Mouse (Mus musculus): ENCODE data around the gene Rap1b. TPM values are rescaled to one million over a fixed set of nuclear protein-coding genes. Genes with fewer than 3 reads are reported as not detected.

Rap1b gene
- polyA plus RNA-seq, 1 experiment from 2014 or later: 87.0 TPM

DNA sequence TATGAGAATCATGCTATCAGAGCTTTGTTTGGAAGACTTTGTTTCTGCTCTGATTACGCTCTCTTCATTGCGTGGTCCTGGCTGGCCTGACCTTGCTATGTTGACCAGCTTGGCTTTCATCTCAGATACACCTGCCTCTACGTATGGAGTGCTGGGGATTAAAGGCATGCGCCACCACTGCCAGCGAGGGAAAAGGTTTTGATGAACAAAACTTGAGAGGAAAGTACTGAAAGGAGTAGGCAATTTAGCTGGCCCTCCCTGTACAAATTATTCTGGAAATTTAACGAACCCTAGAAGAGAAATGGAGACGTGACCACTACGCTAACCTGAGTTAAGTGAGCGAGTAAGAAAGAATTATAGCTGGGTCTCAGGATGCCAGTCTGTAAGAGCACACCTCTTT is 961 bp upstream of the Rap1b start:
- no peak overlapping the region for H3K4me3 ChIP-seq (ENCODE audit: low read depth, low read length)
- peak overlapping the region; percentile 99; the same call in 1 of the 2 replicates for H3K4me2 ChIP-seq (ENCODE audit: low read depth, low read length)
- 0 out of 2 replicates have a peak, but pooled peaks cover 2% of the 10 kb centered on the region for H3K27me3 ChIP-seq (ENCODE audit: control insufficient read depth, insufficient read depth, low read depth, low read length)
- no peak overlapping the region for H3K27ac ChIP-seq (ENCODE audit: low read length)
- 66% methylated on average over 9 of the region's 9 CpGs for WGBS (ENCODE audit: insufficient replicate concordance)
- no peak overlapping the region; the same call in 1 of the 2 replicates for H3K9ac ChIP-seq (ENCODE audit: low read depth, low read length)
- no peaks in the 10 kb centered on the region for H3K9me3 ChIP-seq (replicated peaks; ENCODE audit: control insufficient read depth, low read length)
- no peak for ATAC-seq (ENCODE audit: low read depth)
- no peaks in the 10 kb centered on the region for H3K36me3 ChIP-seq (ENCODE audit: control insufficient read depth, insufficient read depth)
- H3K4me1 ChIP-seq (ENCODE audit: control insufficient read depth, low read depth, low read length): peaks cover 15% of the 10 kb centered on the region

DNA sequence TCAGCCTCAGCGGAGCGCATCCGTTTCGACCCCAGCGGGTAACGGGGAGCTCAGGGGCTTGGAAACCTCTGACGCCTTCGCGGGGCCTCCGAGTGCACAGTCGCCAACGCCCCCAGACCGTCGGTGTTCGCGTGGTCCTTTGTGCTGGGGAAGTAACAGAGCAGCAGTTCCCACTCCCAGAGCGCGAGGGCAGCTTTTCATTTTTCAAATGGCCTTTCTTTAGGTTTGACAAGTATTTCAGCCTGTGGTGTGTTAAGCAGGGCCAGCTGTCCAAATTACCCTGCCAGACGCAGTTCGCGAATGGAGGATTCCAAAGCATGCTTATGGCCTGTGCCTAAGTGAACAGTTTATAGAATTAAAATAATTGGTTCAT is 411 bp upstream of the Rap1b start:
- peak; percentile 22 for ATAC-seq (ENCODE audit: low read depth)

DNA sequence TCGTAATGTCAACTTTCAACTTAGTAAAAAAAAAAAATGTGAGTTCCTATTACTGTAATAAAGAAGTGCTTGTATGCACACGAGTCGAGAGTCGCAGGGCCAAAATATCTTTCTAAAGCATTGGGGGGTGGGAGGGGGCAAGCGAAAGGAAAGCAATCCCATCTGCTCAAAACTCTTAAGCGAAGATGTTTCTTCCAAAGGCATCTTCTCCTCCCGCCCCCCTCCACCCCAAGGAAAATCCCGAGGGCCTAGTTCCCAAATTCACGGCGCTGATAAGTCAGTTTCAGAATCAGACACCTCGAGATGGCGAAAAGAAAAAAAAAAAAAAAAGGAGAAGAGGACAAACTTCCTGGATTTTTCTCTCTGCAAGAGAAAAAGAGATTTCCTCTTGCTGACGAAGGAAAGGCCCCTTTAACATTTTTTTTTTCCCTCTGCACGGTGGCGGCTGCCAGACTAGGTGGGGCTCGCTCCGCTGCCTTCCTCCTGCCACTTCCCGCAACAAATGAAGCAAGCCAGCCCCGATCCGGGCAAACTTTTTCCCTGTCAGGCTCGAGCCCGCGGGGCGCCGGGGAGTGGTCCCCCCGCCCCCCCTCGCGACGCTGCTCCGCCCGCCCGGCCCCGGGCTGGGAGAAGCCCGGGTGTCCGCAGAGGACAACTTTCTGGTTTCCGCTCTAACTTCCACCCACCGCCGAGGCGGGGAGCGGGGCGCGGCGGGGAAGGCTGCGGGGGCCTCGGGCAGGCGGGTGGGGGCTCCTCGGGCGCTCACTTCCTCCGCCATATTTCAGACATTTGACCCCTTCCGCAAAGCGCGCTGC is 846 bp downstream of the Rap1b start:
- H3K4me1 ChIP-seq (ENCODE audit: control insufficient read depth, low read depth, low read length): peaks cover 21% of the 10 kb centered on the region
- ATAC-seq (ENCODE audit: low read depth): peak; percentile 33
- H3K27me3 ChIP-seq (ENCODE audit: control insufficient read depth, insufficient read depth, low read depth, low read length): 0 out of 2 replicates have a peak, but pooled peaks cover 2% of the 10 kb centered on the region
- peak overlapping the region; percentile 97 for H3K9ac ChIP-seq (ENCODE audit: low read depth, low read length)
- H3K36me3 ChIP-seq (ENCODE audit: control insufficient read depth, insufficient read depth): no peaks in the 10 kb centered on the region
- H3K4me2 ChIP-seq (ENCODE audit: low read depth, low read length): peak overlapping the region; percentile 99
- H3K27ac ChIP-seq (ENCODE audit: low read length): peak overlapping the region; percentile 92
- no peaks in the 10 kb centered on the region for H3K9me3 ChIP-seq (replicated peaks; ENCODE audit: control insufficient read depth, low read length)
- WGBS (ENCODE audit: insufficient replicate concordance): under 1% methylated on average over 36 of the region's 52 CpGs
- peak overlapping the region; percentile 95 for H3K4me3 ChIP-seq (ENCODE audit: low read depth, low read length)

More for the DNA sequence above, 411 bp upstream of the Rap1b start:
- peak overlapping the region; percentile 95 for H3K4me3 ChIP-seq (ENCODE audit: low read depth, low read length)
- peak overlapping the region; percentile 79 for H3K27ac ChIP-seq (ENCODE audit: low read length)
- H3K4me1 ChIP-seq (ENCODE audit: control insufficient read depth, low read depth, low read length): peaks cover 15% of the 10 kb centered on the region
- H3K9ac ChIP-seq (ENCODE audit: low read depth, low read length): peak overlapping the region; percentile 79
- 0 out of 2 replicates have a peak, but pooled peaks cover 2% of the 10 kb centered on the region for H3K27me3 ChIP-seq (ENCODE audit: control insufficient read depth, insufficient read depth, low read depth, low read length)
- no peaks in the 10 kb centered on the region for H3K9me3 ChIP-seq (replicated peaks; ENCODE audit: control insufficient read depth, low read length)
- H3K36me3 ChIP-seq (ENCODE audit: control insufficient read depth, insufficient read depth): no peaks in the 10 kb centered on the region
- under 1% methylated on average over 21 of the region's 21 CpGs for WGBS (ENCODE audit: insufficient replicate concordance)
- H3K4me2 ChIP-seq (ENCODE audit: low read depth, low read length): peak overlapping the region; percentile 99

DNA sequence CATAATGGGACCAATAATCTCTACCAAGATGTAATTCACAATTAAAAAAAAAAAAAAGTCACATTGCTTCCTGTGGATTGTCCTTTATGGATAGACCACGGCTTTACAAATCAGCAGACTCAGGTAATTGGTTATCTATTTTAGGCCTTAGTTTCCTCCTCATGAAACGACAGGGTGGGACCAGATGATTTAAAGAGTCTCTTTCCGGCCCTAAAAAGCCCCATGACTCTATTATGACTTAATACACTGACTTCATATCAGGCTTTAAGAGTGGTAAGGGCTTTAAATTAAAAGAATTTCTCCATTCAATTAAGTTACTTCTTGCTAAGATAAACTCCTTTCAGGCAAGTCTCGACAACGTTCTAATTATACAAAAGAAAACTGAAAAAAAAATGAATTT is 1.6 kb downstream of the Rap1b start:
- WGBS (ENCODE audit: insufficient replicate concordance): 10% methylated on average over 5 of the region's 5 CpGs
- peak overlapping the region; percentile 39; the same call in 1 of the 2 replicates for H3K9ac ChIP-seq (ENCODE audit: low read depth, low read length)
- H3K27ac ChIP-seq (ENCODE audit: low read length): no peak overlapping the region

DNA sequence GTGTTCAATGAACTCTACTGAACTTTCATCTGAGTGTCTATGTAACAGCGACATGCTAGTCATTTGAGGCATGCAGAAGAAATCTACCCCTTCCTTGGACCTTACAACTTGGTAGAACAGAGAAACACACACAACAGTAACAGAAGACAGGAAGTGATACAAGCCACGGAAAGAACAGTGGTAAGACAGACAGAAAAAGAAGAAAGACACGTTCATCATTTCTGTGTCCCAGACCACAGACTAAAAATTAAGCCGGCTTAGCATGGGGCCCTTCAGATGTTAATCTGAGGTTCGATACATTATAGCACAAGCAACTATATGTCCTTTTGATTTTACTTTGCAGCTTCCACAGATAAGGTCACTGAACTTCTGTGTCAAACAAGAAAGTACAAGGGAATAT is 2.1 kb downstream of the Rap1b start:
- H3K36me3 ChIP-seq (ENCODE audit: control insufficient read depth, insufficient read depth): no peaks in the 10 kb centered on the region
- peak overlapping the region; percentile 95 for H3K4me3 ChIP-seq (ENCODE audit: low read depth, low read length)
- 0 out of 2 replicates have a peak, but pooled peaks cover 2% of the 10 kb centered on the region for H3K27me3 ChIP-seq (ENCODE audit: control insufficient read depth, insufficient read depth, low read depth, low read length)
- H3K4me2 ChIP-seq (ENCODE audit: low read depth, low read length): peak overlapping the region; percentile 99
- no peak for ATAC-seq (ENCODE audit: low read depth)
- H3K27ac ChIP-seq (ENCODE audit: low read length): peak overlapping the region; percentile 44; the same call in 1 of the 2 replicates
- H3K4me1 ChIP-seq (ENCODE audit: control insufficient read depth, low read depth, low read length): peaks cover 25% of the 10 kb centered on the region
- H3K9ac ChIP-seq (ENCODE audit: low read depth, low read length): 0 out of 2 replicates have a peak overlapping the region, but pooled peaks have one; percentile 9
- H3K9me3 ChIP-seq (replicated peaks; ENCODE audit: control insufficient read depth, low read length): no peaks in the 10 kb centered on the region
- 12% methylated on average over 5 of the region's 5 CpGs for WGBS (ENCODE audit: insufficient replicate concordance)

More for the DNA sequence above, 1.6 kb downstream of the Rap1b start:
- ATAC-seq (ENCODE audit: low read depth): no peak
- Histone ChIP-seq H3K36me3 (ENCODE audit: control insufficient read depth, insufficient read depth) (no peaks in the 10 kb centered on the region), H3K4me2 (ENCODE audit: low read depth, low read length) (peak overlapping the region; percentile 99), H3K27me3 (ENCODE audit: control insufficient read depth, insufficient read depth, low read depth, low read length) (0 out of 2 replicates have a peak, but pooled peaks cover 2% of the 10 kb centered on the region), H3K9me3 (replicated peaks; ENCODE audit: control insufficient read depth, low read length) (no peaks in the 10 kb centered on the region), H3K4me1 (ENCODE audit: control insufficient read depth, low read depth, low read length) (peaks cover 25% of the 10 kb centered on the region), H3K4me3 (ENCODE audit: low read depth, low read length) (peak overlapping the region; percentile 95)

DNA sequence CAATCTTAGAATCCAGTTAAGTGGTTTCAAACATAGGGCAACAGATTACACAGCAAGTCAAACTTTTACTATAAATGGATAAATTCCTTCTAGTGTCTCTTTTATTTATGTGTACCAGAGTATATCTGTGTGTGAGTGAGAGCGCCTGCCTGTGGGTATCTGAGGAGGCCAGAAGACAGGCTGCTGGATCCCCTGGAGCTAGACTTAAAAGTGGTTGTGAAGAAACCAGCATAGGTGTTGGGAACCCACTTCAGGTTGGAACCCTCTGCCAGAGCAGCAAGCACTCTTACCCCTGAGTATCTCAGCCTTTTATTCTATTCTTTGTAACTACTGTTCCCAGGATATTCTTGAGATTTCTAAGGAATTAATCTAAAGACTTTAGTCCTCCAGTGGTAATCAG is 4.1 kb downstream of the Rap1b start:
- H3K9ac ChIP-seq (ENCODE audit: low read depth, low read length): no peak overlapping the region
- H3K4me1 ChIP-seq (ENCODE audit: control insufficient read depth, low read depth, low read length): peaks cover 26% of the 10 kb centered on the region
- H3K36me3 ChIP-seq (ENCODE audit: control insufficient read depth, insufficient read depth): no peaks in the 10 kb centered on the region
- no peak overlapping the region for H3K27ac ChIP-seq (ENCODE audit: low read length)
- no peak for ATAC-seq (ENCODE audit: low read depth)
- H3K4me3 ChIP-seq (ENCODE audit: low read depth, low read length): no peak overlapping the region
- WGBS (ENCODE audit: insufficient replicate concordance): 45% methylated on average over 1 of the region's 1 CpGs
- H3K27me3 ChIP-seq (ENCODE audit: control insufficient read depth, insufficient read depth, low read depth, low read length): no peaks in the 10 kb centered on the region
- no peaks in the 10 kb centered on the region for H3K9me3 ChIP-seq (replicated peaks; ENCODE audit: control insufficient read depth, low read length)
- no peak overlapping the region for H3K4me2 ChIP-seq (ENCODE audit: low read depth, low read length)

DNA sequence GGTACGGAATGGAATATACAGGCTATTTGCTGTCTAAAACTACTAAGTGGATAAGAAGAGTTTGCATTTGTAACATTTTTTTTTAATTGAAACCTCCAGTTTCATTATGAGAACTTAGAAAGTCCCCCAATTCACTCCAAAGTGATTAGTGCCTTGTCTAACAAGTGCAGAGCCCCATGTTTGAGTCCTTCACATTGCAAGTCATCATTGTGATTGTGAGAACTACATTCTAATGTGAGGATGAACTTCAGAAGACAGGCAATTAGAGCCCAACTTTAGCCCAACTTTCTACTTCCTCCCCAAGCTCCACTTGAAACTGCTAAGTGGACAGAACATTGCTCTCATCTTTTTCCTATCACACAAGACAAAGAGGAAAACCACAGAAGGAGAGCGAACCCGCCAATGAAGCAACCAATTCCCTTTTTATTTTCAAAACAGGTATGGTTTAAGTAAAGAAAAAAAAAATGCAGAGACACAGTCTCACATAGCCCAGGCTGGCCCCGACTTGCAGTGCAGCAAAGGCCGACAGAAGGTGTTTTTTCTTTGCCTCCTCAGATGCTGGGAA is 5.3 kb downstream of the Rap1b start:
- no peaks in the 10 kb centered on the region for H3K27me3 ChIP-seq (ENCODE audit: control insufficient read depth, insufficient read depth, low read depth, low read length)
- H3K4me3 ChIP-seq (ENCODE audit: low read depth, low read length): no peak overlapping the region
- H3K9me3 ChIP-seq (replicated peaks; ENCODE audit: control insufficient read depth, low read length): no peaks in the 10 kb centered on the region
- no peak overlapping the region for H3K27ac ChIP-seq (ENCODE audit: low read length)
- no peaks in the 10 kb centered on the region for H3K36me3 ChIP-seq (ENCODE audit: control insufficient read depth, insufficient read depth)
- 40% methylated on average over 5 of the region's 5 CpGs for WGBS (ENCODE audit: insufficient replicate concordance)
- H3K9ac ChIP-seq (ENCODE audit: low read depth, low read length): no peak overlapping the region
- no peak for ATAC-seq (ENCODE audit: low read depth)
- no peak overlapping the region for H3K4me2 ChIP-seq (ENCODE audit: low read depth, low read length)
- peaks cover 24% of the 10 kb centered on the region for H3K4me1 ChIP-seq (ENCODE audit: control insufficient read depth, low read depth, low read length)

DNA sequence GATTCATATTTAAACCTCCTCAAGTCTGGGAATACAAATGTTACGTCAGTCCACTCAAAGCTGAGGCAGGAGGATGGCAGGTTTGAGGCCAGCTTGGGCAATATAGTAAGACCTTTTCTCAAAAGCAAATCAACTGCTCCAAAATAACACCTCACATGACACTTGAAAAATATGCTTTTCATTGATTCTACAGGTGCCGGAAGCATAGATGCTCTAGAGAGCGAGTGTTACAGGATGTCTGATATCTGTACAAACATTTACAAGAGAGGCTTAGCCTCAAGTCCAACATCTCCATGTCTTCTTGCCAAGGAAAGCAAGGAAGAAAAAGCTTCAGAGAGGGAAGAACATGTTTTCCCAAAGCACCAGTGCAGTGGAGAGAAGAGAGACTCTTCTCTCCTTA is 6.1 kb downstream of the Rap1b start:
- H3K27me3 ChIP-seq (ENCODE audit: control insufficient read depth, insufficient read depth, low read depth, low read length): no peaks in the 10 kb centered on the region
- no peak overlapping the region for H3K4me3 ChIP-seq (ENCODE audit: low read depth, low read length)
- H3K4me1 ChIP-seq (ENCODE audit: control insufficient read depth, low read depth, low read length): peaks cover 24% of the 10 kb centered on the region
- no peak overlapping the region for H3K9ac ChIP-seq (ENCODE audit: low read depth, low read length)
- ATAC-seq (ENCODE audit: low read depth): no peak
- 66% methylated on average over 3 of the region's 3 CpGs for WGBS (ENCODE audit: insufficient replicate concordance)
- 0 out of 2 replicates have a peak overlapping the region, but pooled peaks have one; percentile 17 for H3K4me2 ChIP-seq (ENCODE audit: low read depth, low read length)
- no peak overlapping the region for H3K27ac ChIP-seq (ENCODE audit: low read length)
- H3K36me3 ChIP-seq (ENCODE audit: control insufficient read depth, insufficient read depth): no peaks in the 10 kb centered on the region
- H3K9me3 ChIP-seq (replicated peaks; ENCODE audit: control insufficient read depth, low read length): no peaks in the 10 kb centered on the region

DNA sequence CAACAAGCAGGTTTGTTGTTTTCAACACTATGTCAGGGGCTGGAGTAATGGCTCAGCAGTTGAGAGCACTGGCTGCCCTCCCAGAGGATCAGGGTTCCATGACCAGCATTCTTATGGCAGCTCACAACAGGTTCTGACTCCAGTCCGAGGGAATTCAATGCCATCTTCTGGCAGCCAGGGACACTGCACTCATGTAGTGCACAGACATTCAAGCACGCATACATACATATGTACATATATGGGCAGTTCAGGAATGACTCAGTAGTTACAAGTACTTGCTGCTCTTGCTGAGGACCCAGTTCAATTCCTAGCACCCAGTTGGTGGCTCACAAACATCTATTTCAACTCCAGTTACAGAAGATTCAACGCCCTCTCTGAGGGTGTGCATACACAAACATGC is 6.9 kb downstream of the Rap1b start:
- WGBS (ENCODE audit: insufficient replicate concordance): 79% methylated on average over 3 of the region's 3 CpGs
- peaks cover 20% of the 10 kb centered on the region for H3K4me1 ChIP-seq (ENCODE audit: control insufficient read depth, low read depth, low read length)
- H3K9me3 ChIP-seq (replicated peaks; ENCODE audit: control insufficient read depth, low read length): no peaks in the 10 kb centered on the region
- no peak overlapping the region for H3K4me2 ChIP-seq (ENCODE audit: low read depth, low read length)
- peak; percentile 37; the same call in 1 of the 2 replicates for ATAC-seq (ENCODE audit: low read depth)
- H3K9ac ChIP-seq (ENCODE audit: low read depth, low read length): no peak overlapping the region
- H3K27me3 ChIP-seq (ENCODE audit: control insufficient read depth, insufficient read depth, low read depth, low read length): no peaks in the 10 kb centered on the region
- H3K27ac ChIP-seq (ENCODE audit: low read length): no peak overlapping the region
- H3K4me3 ChIP-seq (ENCODE audit: low read depth, low read length): no peak overlapping the region
- H3K36me3 ChIP-seq (ENCODE audit: control insufficient read depth, insufficient read depth): no peaks in the 10 kb centered on the region

Measured in liver, embryonic 16.5 days (tissue).